Mouse (Mus musculus) kidney, adult 8-10 months (tissue): ENCODE data around the gene Ubald2.

ENCODE experiments used
- DNase-seq, 2 experiments: peaks; one replicate each; pipeline ENCODE4 v3.0.0; 2022

Gene Ubald2

DNA sequence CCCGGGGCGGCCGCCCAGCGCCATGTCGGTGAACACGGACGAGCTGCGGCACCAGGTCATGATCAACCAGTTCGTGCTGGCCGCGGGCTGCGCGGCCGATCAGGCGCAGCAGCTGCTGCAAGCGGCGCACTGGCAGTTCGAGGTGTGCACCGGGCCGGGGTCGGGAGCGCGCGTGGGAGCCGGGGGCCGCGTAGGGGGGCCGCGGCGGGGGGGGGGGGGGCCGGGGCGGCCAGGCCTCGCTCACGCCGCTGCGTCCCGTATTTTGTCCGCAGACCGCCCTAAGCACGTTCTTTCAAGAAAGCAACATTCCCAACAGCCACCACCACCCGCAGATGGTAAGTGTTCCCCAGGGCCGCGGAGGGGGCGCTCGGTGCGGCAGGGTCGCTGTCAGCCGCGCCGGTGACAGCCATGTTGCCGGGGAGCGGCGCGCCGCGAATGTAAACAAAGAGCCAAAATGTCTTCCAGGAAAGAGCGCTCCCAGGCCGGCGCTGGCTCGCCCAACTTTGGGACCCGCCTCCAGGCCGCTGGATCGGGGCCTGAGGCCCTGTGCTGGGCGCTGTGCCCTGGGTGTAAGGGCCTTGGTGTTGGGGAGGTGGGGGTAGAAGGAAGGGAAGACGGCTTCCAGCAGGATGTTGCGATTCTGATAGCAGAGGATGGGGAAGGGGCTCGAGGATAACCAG lies 533 bp downstream of the Ubald2 start:
- peak in 1 of 2 experiments; percentile 64 for DNase-seq

GRCm38 (mm10) chr11:116434967-116435752 lies 1.3 kb downstream of the Ubald2 start:
- DNase-seq = peak; percentile 72 to 83

DNA sequence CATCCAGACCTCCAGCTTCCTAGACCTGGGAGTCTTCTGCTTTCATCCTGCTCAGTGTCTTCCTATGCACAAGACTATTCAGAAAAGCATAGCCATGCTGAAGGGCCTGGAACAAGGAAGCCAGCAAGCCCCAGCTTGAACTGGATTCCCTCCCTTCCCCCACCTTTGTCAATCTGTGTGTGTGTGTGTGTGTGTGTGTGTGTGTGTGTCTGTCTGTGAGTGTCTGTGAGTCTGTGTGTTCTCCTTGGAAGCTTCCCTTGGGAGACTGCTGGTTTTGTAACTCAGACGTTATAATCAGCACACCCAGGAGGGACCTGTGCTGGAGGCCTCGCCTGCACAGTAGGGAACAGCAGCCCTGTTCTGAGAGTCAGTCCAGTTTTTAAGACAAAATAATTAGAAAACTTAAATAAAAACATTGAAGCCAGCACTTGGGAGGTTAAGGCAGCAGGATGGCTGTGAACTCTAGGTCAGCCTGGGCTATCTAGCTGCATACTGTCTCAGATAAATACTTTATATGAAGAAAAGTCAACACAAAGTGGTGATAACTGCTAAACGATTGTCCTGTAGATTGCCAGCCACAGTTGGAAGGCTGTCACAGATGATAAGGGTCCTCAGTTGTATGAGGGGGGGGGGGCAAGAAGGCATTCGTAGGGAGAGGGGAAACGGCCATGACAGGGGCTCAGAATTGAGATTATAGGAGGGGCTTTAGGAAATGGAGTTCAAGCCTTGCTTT lies 2.3 kb downstream of the Ubald2 start:
- no peak for DNase-seq

GRCm38 (mm10) chr11:116436725-116437331 lies 2.9 kb downstream of the Ubald2 start:
- peak in 1 of 2 experiments; percentile 45 for DNase-seq

DNA sequence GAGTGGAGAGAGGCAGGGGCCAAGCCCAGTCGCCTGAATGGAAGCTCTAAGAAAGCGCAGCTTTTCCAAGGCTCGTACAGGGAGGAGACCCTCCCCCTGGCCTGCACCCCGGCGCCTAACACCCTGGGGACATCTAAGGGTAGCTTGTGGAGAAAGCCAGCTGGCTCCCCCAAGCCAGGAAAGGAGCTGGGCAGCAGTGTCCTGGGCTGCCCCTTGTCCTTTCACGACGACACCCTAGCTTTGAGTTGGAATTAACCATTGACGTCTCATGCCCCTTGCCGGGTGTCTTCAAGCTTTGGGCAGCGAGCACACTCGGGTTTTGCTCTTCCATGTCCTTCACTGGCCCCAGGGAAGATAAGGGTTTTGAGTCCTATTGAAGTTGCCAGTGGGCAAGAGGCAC lies 3.6 kb downstream of the Ubald2 start:
- no peak for DNase-seq

DNA sequence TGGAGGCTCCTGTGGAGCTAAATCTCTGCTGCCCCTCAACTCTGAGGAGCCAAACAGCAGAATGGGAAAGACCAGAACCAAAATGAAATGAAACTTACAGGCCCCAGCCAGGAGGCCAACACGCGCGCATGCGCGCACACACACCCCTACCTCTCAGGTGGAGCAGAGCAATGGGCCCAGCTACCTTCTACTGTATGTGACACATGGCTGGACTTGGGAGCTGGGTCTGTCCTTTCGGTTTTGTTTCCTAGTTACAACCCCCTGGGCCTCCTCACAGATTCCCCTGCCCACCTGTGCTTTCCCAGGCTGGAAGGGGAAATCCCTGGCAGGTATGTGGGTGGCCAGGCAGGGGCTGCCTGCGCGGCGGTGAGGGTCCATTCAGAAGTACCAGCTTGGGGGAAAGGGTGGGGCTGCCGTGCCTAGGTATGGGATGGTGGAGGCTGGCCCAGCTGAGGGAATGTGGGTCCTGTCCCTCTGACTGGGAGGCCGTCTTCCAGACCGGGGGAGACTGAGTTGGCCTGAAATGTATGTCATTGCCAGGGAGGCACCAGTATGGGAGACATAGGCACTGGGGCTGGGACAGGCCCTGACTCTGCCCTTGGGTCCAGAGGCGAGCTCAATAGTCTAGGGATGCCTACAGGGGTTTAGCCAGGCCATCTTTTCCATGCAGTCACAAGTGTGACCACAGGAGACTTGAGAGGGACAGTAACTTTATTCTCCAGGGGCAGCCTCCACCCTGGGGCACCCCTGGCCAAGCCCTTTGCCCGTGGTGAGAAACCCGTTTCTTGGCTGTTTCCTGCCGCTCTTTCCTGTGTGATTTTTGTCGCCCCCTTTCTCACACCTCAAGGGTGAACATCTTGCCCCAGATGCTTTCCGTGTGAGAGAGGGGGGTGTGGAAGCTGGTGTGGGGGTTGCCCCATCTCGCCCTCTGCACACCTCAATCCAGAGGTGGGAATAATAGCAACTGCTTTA lies 5.7 kb downstream of the Ubald2 start:
- DNase-seq = no peak

DNA sequence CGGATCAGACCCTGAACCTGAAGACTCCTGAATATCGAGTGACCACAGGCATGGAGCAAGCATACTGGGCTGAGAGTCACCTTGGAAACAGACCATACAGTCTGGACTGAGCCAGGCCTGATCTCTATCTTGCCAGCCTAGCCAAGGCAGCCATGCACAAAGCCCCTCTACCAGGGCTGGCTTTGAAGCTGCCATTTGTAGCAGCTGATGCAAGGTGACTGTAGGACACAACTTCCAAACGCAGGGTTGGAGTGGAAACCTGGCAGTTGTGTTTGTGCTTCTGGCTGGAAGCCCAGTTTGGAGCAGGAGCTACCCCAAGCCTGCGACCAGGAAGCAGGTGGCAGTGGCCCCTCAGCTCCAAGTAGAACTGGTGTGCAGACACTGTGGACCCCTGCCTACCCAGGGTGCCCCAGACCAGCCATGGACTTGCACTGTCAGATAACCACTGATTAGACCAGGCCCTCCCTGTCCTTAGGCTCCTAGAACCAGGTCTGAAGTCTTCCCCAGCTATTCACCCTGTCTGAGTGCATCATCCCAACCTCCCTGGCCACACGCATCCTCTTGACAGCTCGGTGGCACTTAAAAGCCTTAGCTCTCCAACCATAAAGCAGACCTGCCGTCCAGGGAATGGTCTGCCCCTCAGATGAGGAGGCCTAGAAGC lies 6.6 kb downstream of the Ubald2 start:
- no peak for DNase-seq

GRCm38 (mm10) chr11:116442129-116442866 lies 8.4 kb downstream of the Ubald2 start:
- no peak for DNase-seq

DNA sequence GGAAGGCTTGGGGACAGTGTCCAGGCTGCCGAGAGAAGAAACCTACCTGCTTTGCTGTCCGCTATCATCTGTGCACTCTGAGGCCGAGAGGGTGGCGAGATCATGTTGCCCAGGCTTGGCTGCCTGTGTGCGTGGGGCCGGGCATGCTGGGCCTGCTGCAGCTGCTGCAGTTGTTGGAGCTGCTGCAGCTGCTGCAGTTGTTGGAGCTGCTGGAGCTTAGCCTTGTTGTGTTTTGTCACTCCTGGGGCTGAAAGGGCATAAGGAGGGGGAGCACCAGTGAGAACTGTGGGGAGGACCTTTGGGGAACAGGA lies 8.9 kb downstream of the Ubald2 start:
- DNase-seq = no peak

DNA sequence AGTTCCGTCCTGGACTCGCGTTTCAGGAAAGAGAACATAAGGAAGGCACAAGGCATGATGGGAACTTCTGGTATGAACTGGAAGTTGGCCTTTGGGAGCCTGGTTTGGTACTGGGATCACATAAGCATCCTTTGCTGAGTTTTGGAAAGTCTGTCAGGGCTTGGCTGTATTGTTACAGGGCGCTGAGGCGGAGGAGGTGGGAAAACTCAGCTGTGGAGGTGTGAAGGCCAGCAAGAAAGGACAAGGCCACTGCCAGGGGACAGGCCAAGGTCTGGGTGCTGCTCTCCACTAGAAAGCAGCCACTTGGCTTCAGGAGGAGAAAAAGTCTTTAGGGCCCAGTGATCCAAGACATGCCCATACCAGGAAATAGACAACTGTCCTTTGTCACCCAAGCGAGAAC lies 9.4 kb downstream of the Ubald2 start:
- no peak for DNase-seq

- no peak for DNase-seq
These were observed 10.0 kb downstream of the Ubald2 start for GRCm38 (mm10) chr11:116443935-116444334.

GRCm38 (mm10) chr11:116445596-116446307 lies 11.9 kb downstream of the Ubald2 start:
- DNase-seq = peak; percentile 85 to 96

- DNase-seq = no peak
These were observed 12.5 kb downstream of the Ubald2 start for GRCm38 (mm10) chr11:116446308-116446887.

DNA sequence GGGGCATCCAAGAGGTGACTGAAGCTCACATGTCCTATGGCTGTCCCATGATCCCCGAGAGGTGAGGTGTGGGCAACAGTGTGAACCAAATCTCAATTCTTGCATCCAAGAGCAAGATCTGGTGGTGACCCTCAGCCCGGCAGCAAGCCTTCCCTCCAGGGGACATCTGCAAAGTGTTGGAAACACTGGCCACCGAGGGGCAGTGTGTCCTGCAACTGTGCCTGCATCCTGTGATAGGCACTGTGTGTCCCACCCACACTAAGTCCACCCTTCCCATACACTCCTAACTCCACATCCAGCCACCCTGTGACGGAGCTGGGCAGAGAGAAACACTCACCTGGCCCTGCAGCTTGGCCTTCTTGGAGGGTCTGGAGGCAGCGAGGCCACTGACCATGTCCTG lies 13.9 kb downstream of the Ubald2 start:
- DNase-seq = no peak

GRCm38 (mm10) chr11:116449341-116449740 lies 15.4 kb downstream of the Ubald2 start:
- no peak for DNase-seq

DNA sequence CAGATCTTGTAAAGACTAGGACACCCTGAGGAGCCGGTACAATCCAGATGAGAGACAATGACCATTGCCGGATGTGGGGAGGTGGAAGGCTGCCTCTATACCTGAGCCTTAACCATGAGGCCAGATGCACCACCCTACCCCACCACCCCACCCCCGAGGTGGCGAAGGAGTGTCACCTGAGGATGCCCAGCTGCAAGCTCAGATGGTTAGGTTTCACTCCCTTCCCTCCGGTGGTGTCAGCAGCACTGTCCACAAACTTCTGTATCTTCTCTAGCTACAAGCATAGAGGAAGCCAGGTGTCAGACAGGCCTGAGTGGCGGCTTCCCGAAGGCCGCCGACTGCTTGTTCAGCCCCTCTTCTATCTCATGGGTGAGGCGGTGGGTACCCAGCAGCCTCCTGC lies 20.0 kb downstream of the Ubald2 start:
- DNase-seq = no peak

GRCm38 (mm10) chr11:116456234-116456633 lies 22.3 kb downstream of the Ubald2 start:
- no peak for DNase-seq

DNA sequence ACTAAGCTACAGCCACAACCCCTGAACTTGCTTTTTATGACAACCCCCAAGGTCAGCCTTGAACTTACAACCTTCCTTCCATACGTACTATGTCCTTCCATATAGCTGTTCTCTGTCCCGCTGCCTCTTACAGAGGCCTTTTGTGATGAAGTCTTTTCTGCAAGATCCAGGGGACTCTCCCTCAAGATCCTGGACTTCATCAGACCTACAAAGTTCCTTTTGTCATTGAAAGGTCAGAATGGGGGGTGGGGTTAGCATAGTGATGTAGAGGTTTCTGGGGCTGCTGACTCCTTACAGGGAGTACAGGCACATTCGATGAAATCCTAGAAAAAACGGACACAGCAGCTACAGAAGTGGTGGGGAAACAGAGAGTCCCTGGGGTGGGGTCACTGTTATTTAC lies 25.9 kb downstream of the Ubald2 start:
- no peak for DNase-seq

DNA sequence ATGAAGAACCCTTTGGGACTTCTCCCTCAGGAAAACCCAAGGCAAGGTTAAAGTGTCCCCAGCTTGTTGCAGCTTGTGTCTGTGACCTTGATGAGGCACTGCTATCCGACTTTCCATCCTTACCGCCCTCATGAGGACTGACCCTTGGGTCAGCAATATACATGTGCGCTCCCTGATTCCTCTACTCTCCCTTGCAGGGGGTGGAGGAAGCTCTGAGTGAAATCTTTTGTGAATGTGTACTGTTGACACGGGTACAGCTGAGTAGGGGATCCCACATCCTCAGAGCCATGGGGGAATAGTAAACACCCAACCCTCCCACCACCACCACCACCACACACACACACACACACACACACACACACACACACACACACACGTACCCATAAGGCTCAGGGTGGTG lies 29.4 kb downstream of the Ubald2 start:
- no peak for DNase-seq

DNA sequence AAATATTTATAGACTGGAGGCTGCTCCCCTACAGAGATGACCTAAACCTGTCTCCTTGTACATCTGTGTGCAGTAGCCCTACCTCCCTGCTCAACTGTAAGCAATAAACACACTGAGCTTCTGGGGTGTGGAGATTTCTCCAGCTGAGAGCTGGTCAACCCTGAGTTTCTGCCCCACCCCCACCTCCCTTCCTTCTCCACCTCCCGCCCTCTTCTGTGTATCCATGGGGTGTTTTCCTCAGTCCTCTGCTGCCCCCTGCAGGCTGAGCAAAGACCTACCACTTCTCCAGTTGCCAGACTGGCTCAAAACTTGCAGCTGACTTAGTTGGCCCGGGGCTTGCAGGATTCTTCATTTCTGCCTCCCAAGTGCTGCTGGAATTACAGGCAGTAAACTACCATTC lies 29.9 kb downstream of the Ubald2 start:
- DNase-seq = peak; percentile 72 to 84
